ENCODE assay signal across 8 mouse cellular contexts in genomic region chr14:102980481-102980880, GRCm38 (mm10). TPM values are rescaled to one million over a fixed set of nuclear protein-coding genes. Genes with fewer than 3 reads are reported as not detected.
DNase-seq lines count a peak whose midpoint lies in the region; ATAC-seq and TF ChIP-seq lines count a peak whose summit lies in the region.

No protein-coding gene starts in this region.

- ATAC-seq in forebrain, embryonic 11.5 days (replicated peaks; ENCODE audit: low FRiP score) = no peak
- no peak for ATAC-seq in hindbrain, embryonic 11.5 days (ENCODE audit: low FRiP score)
- no peak for ATAC-seq in monocyte, adult 5-6 weeks (replicated peaks; ENCODE audit: insufficient number of reproducible peaks, low FRiP score, low TSS enrichment, poor library complexity, severe bottlenecking)

- H3K79me2 ChIP-seq in CH12.LX (replicated peaks; ENCODE audit: control insufficient read depth, extremely low read depth, insufficient read depth, poor library complexity, severe bottlenecking) = peaks cover 30% of the 10 kb centered on the region

- TF ChIP-seq POLR2A in CH12.LX (IDR thresholded peaks at IDR 0.05; ENCODE audit: low read depth, low read length) = no peak
- no peak for TF ChIP-seq POLR2A in bone marrow macrophage, adult 2 months (IDR thresholded peaks at IDR 0.05; ENCODE audit: borderline replicate concordance, low read depth, low read length)

- H3K4me1 ChIP-seq in CH12.LX (ENCODE audit: control insufficient read depth in 1 of 2, insufficient read depth in 2 of 2) = peaks cover 0 to 29% of the 10 kb centered on the region in 2 experiments; a peak in 2 of 4 replicates
- H3K4me1 ChIP-seq in bone marrow macrophage, adult 2 months (ENCODE audit: control insufficient read depth, insufficient read depth, low read length) = peaks cover 14% of the 10 kb centered on the region
- H3K4me1 ChIP-seq in forebrain, embryonic 11.5 days (replicated peaks; ENCODE audit: control insufficient read depth, insufficient read depth, low read length) = peaks cover 4% of the 10 kb centered on the region; the same call in 1 of the 2 replicates
- no peaks in the 10 kb centered on the region for H3K4me1 ChIP-seq in hindbrain, embryonic 11.5 days (replicated peaks; ENCODE audit: control insufficient read depth, insufficient read depth, low read length)

- peak overlapping the region; percentile 34; the same call in 1 of the 2 replicates for H3K27ac ChIP-seq in CH12.LX (ENCODE audit: insufficient read depth, low read depth)
- H3K27ac ChIP-seq in bone marrow macrophage, adult 2 months (ENCODE audit: insufficient read depth, low read depth, low read length) = peak overlapping the region; percentile 85
- no peak overlapping the region for H3K27ac ChIP-seq in forebrain, embryonic 11.5 days (ENCODE audit: low read depth, low read length)
- no peak overlapping the region for H3K27ac ChIP-seq in hindbrain, embryonic 11.5 days (ENCODE audit: low read depth, low read length)

- no peak for TF ChIP-seq EP300 in CH12.LX (IDR thresholded peaks at IDR 0.05; ENCODE audit: low read length)

- in situ Hi-C loops in CH12.LX (cut with MboI; ENCODE audit: low pct_ligation_motif_present, low pct_unique_long_range_greater_than_20kb, low sequenced_read_pairs) = loop anchor here (5.0 to 25.0 kb wide), 3 partner anchors 73 to 468 kb away; no protein-coding TSS in a partner anchor

- peak overlapping the region; percentile 86 for H3K4me2 ChIP-seq in CH12.LX (ENCODE audit: insufficient read depth, low read depth, poor library complexity, severe bottlenecking)
- peak overlapping the region; percentile 93; the same call in 1 of the 2 replicates for H3K4me2 ChIP-seq in forebrain, embryonic 11.5 days (ENCODE audit: low read depth, low read length, severe bottlenecking)
- H3K4me2 ChIP-seq in hindbrain, embryonic 11.5 days (replicated peaks; ENCODE audit: low read depth, low read length) = peak overlapping the region; percentile 85

- peak in 1 of 2 experiments; percentile 74; a peak in 2 of 4 replicates for TF ChIP-seq CTCF in CH12.LX (conservative IDR thresholded peaks at IDR 0.05 in 1 of 2, IDR thresholded peaks at IDR 0.05 in 1 of 2; ENCODE audit: low read depth in 2 of 2, low read length in 2 of 2)
- peak; percentile 25; the same call in 1 of the 2 replicates for TF ChIP-seq CTCF in bone marrow macrophage, adult 2 months (IDR thresholded peaks at IDR 0.05; ENCODE audit: low read depth, low read length)

- peak overlapping the region; percentile 70 to 82 (median 73) for H3K4me3 ChIP-seq in CH12.LX (replicated peaks in 1 of 3; ENCODE audit: low read depth in 2 of 3, low read length in 2 of 3, poor library complexity in 1 of 3)
- H3K4me3 ChIP-seq in bone marrow macrophage, adult 2 months (ENCODE audit: insufficient read depth, low read length) = peak overlapping the region; percentile 93
- peak overlapping the region; percentile 57; the same call in 1 of the 2 replicates for H3K4me3 ChIP-seq in forebrain, embryonic 11.5 days (ENCODE audit: low read depth, low read length)
- peak overlapping the region; percentile 68 for H3K4me3 ChIP-seq in hindbrain, embryonic 11.5 days (ENCODE audit: low read depth, low read length)

- WGBS in forebrain, embryonic 11.5 days = 12% methylated on average over 7 of the region's 7 CpGs
- 11% methylated on average over 7 of the region's 7 CpGs for WGBS in hindbrain, embryonic 11.5 days

- TF ChIP-seq RAD21 in CH12.LX (IDR thresholded peaks at IDR 0.05; ENCODE audit: low read depth, low read length) = peak; percentile 68

- H3K36me3 ChIP-seq in CH12.LX (replicated peaks in 1 of 2; ENCODE audit: control insufficient read depth in 1 of 2, insufficient read depth in 1 of 2, low read length in 1 of 2) = peaks cover 0 to 3% of the 10 kb centered on the region in 2 experiments
- H3K36me3 ChIP-seq in forebrain, embryonic 11.5 days (ENCODE audit: control insufficient read depth, insufficient read depth, low read length) = no peaks in the 10 kb centered on the region
- H3K36me3 ChIP-seq in hindbrain, embryonic 11.5 days (ENCODE audit: control insufficient read depth, insufficient read depth, low read length) = no peaks in the 10 kb centered on the region

- peak overlapping the region; percentile 79 for H3K9ac ChIP-seq in CH12.LX (ENCODE audit: insufficient read depth, low read depth)
- H3K9ac ChIP-seq in forebrain, embryonic 11.5 days (ENCODE audit: low read length) = no peak overlapping the region
- no peak overlapping the region for H3K9ac ChIP-seq in hindbrain, embryonic 11.5 days (ENCODE audit: low read depth, low read length)

- H3K27me3 ChIP-seq in CH12.LX (replicated peaks) = no peaks in the 10 kb centered on the region
- peaks cover 4% of the 10 kb centered on the region; the same call in 1 of the 2 replicates for H3K27me3 ChIP-seq in forebrain, embryonic 11.5 days (ENCODE audit: control insufficient read depth, insufficient read depth, low read length)
- no peaks in the 10 kb centered on the region for H3K27me3 ChIP-seq in hindbrain, embryonic 11.5 days (ENCODE audit: control insufficient read depth, insufficient read depth, low read length)

- no peaks in the 10 kb centered on the region for H3K9me3 ChIP-seq in CH12.LX (replicated peaks; ENCODE audit: low read length)
- H3K9me3 ChIP-seq in forebrain, embryonic 11.5 days (ENCODE audit: control insufficient read depth, low read length) = no peaks in the 10 kb centered on the region
- no peaks in the 10 kb centered on the region for H3K9me3 ChIP-seq in hindbrain, embryonic 11.5 days (ENCODE audit: control insufficient read depth, low read length)

- dilution Hi-C loops in CH12.LX (cut with MboI; ENCODE audit: extremely low pct_ligation_motif_present, extremely low pct_unique_long_range_greater_than_20kb, low sequenced_read_pairs) = loop anchor here (25.0 kb wide), 1 partner anchor 168 kb away; no protein-coding TSS in a partner anchor

- DNase-seq in CH12.LX (ENCODE audit: extremely low read depth) = peak; percentile 78
- DNase-seq in forebrain, embryonic 11.5 days (ENCODE audit: low spot score) = no peak
- peak; percentile 35 for DNase-seq in hindbrain, embryonic 11.5 days (ENCODE audit: low spot score)
- peak; percentile 26 to 52 for DNase-seq in layer of hippocampus, postnatal 10 days (ENCODE audit: low spot score in 2 of 2)
- DNase-seq in lung, postnatal 36 days = peak; percentile 59
- DNase-seq in right cerebral cortex, postnatal 25 days = peak; percentile 25

TF ChIP-seq in CH12.LX, 34 proteins besides CTCF, POLR2A, EP300 and RAD21:
- peak; percentile 69; the same call in 1 of the 2 replicates for TF ChIP-seq MAZ (IDR thresholded peaks at IDR 0.05; ENCODE audit: low read depth, low read length)
- TF ChIP-seq CHD1 (IDR thresholded peaks at IDR 0.05; ENCODE audit: low read depth, low read length) = peak; percentile 64; the same call in 1 of the 2 replicates
- TF ChIP-seq BHLHE40 (IDR thresholded peaks at IDR 0.05; ENCODE audit: low read depth, low read length) = peak; percentile 28; the same call in 1 of the 2 replicates
- TF ChIP-seq SIN3A (IDR thresholded peaks at IDR 0.05; ENCODE audit: low read length) = peak; percentile 68; the same call in 1 of the 2 replicates
- peak; percentile 19; the same call in 1 of the 2 replicates for TF ChIP-seq ETS1 (conservative IDR thresholded peaks at IDR 0.05; ENCODE audit: low read depth, low read length)
- TF ChIP-seq MAX (IDR thresholded peaks at IDR 0.05; ENCODE audit: low read length) = 0 out of 2 replicates have a peak, but pooled peaks have one; percentile 34
- TF ChIP-seq HCFC1 (IDR thresholded peaks at IDR 0.05; ENCODE audit: low read depth, low read length) = peak; percentile 17; the same call in 1 of the 2 replicates
- no peak for TF ChIP-seq ZC3H11A (IDR thresholded peaks at IDR 0.05; ENCODE audit: low read depth, low read length)
- no peak for TF ChIP-seq USF2 (conservative IDR thresholded peaks at IDR 0.05; ENCODE audit: low read depth, low read length)
- peak; percentile 22; the same call in 1 of the 2 replicates for TF ChIP-seq RCOR1 (conservative IDR thresholded peaks at IDR 0.05; ENCODE audit: low read depth, low read length)
- peak; percentile 30; the same call in 1 of the 2 replicates for TF ChIP-seq TCF12 (IDR thresholded peaks at IDR 0.05; ENCODE audit: low read depth, low read length)
- TF ChIP-seq MEF2A (IDR thresholded peaks at IDR 0.05; ENCODE audit: borderline replicate concordance, low read depth, low read length) = 0 out of 2 replicates have a peak, but pooled peaks have one; percentile 47
- 0 out of 2 replicates have a peak, but pooled peaks have one; percentile 20 for TF ChIP-seq MYC (IDR thresholded peaks at IDR 0.05; ENCODE audit: low read depth, low read length)
- peak; percentile 59 for TF ChIP-seq SMC3 (IDR thresholded peaks at IDR 0.05; ENCODE audit: low read depth, low read length)
- TF ChIP-seq KAT2A (IDR thresholded peaks at IDR 0.05; ENCODE audit: insufficient replicate concordance, low read length) = no peak
- TF ChIP-seq MXI1 (IDR thresholded peaks at IDR 0.05; ENCODE audit: low read depth, low read length) = peak; percentile 76; the same call in 1 of the 2 replicates
- TF ChIP-seq JUN (IDR thresholded peaks at IDR 0.05; ENCODE audit: insufficient read depth, low read depth, low read length) = no peak
- TF ChIP-seq TBP (conservative IDR thresholded peaks at IDR 0.05; ENCODE audit: low read depth, low read length) = 0 out of 2 replicates have a peak, but pooled peaks have one; percentile 36

RNA-seq across cellular contexts. Expression of gene Kctd12, which starts 2.0 kb away (rescaled TPM):
- total RNA-seq in CH12.LX (2012; rRNA removed) (29.8 and 35.4 TPM in 2 replicates), CH12.LX (2014; rRNA removed) (21.8 and 23.5 TPM in 2 replicates)
- polyA plus RNA-seq in CH12.LX (2012; ENCODE audit: insufficient read length, low read depth) = 17.5 and 21.4 TPM in 2 replicates
- 131 TPM in 2 replicates for polyA plus RNA-seq in bone marrow macrophage, adult 2 months (2012; ENCODE audit: insufficient read depth, insufficient read length, missing spikeins)
- polyA plus RNA-seq in forebrain, embryonic 11.5 days (2014; fragmentation: Nextera tagmentation; extraction: Ambion mirVana) = 7.1 and 11.8 TPM in 2 replicates
- 13.3 and 15.9 TPM in 2 replicates for polyA plus RNA-seq in hindbrain, embryonic 11.5 days (2014; fragmentation: Nextera tagmentation; extraction: Ambion mirVana)
- 100 to 1,000 TPM in 1 of 2 experiments, 10 to 100 TPM in 1; 90.5 to 105 TPM for total RNA-seq in layer of hippocampus, postnatal 10 days (2021)
- total RNA-seq in monocyte, adult 5-6 weeks (2017) = 144 to 172 TPM (median 153 TPM) in 3 replicates

Comparison
In these comparisons a context has a peak if more than half of its experiments do, and no peak if none do; other contexts are left out.
1. H3K27ac ChIP-seq: peak in CH12.LX (single experiment) and bone marrow macrophage, adult 2 months (single experiment); none in forebrain, embryonic 11.5 days (single experiment) and hindbrain, embryonic 11.5 days (single experiment).
2. Peak in every context shown above with its lines, with median percentiles within 50 percentile points of each other: H3K4me2 ChIP-seq and H3K4me3 ChIP-seq.